Mouse (Mus musculus) small intestine, adult 2 months (tissue): ENCODE results near the gene Rerg. TPM values are rescaled to one million over a fixed set of nuclear protein-coding genes. Genes with fewer than 3 reads are reported as not detected.

Experiments
- H3K27ac ChIP-seq: fragments of 200-500 bp; 2 replicates; pipeline ENCODE4 v1.5.1; 2012; ENCODE audit warnings: low read depth, low read length, control low read depth, inconsistent platforms; ENCODE audit not compliant: insufficient read depth
- H3K27me3 ChIP-seq: fragments of 200-500 bp; 2 replicates; pipeline ENCODE4 v1.6.1; 2012; ENCODE audit warnings: mild to moderate bottlenecking, moderate library complexity, low read length, inconsistent platforms; ENCODE audit not compliant: control insufficient read depth, insufficient read depth
- H3K36me3 ChIP-seq: fragments of 200-500 bp; 2 replicates; pipeline ENCODE4 v1.6.1; 2012; ENCODE audit warnings: mild to moderate bottlenecking, low read length, control low read depth, inconsistent platforms; ENCODE audit not compliant: control insufficient read depth, insufficient read depth
- H3K4me1 ChIP-seq: fragments of 200-500 bp; 2 replicates; pipeline ENCODE4 v1.6.1; 2012; ENCODE audit warnings: low read length, inconsistent platforms, mixed read lengths; ENCODE audit not compliant: control insufficient read depth, insufficient read depth, insufficient read length
- H3K4me3 ChIP-seq: fragments of 200-500 bp; 2 replicates; pipeline ENCODE4 v1.5.1; 2012; ENCODE audit warnings: low read depth, mild to moderate bottlenecking, control low read depth, inconsistent platforms, low read length, moderate library complexity
- CTCF ChIP-seq: fragments of 200-500 bp; IDR thresholded peaks from 2 replicates; pipeline ENCODE4 v1.5.1; 2012; ENCODE audit warnings: low read depth, mild to moderate bottlenecking, control low read depth, inconsistent platforms, low read length, moderate library complexity, mixed read lengths; ENCODE audit not compliant: insufficient replicate concordance, insufficient read length; ENCODE audit errors: extremely low read depth
- POLR2A ChIP-seq: fragments of 200-500 bp; IDR thresholded peaks from 2 replicates; pipeline ENCODE4 v1.6.1; 2012; ENCODE audit warnings: low read depth, mild to moderate bottlenecking, control low read depth, inconsistent platforms, low read length, moderate library complexity
- WGBS: fragments of 180-500 bp; shearing (Covaris S2); methylation state at CpG from one replicate; pipeline ENCODE4 v1.1.7; 2018; 5-methylcytosine and 5-hydroxymethylcytosine counted together
- polyA plus RNA-seq: library from polyadenylated mRNA; depleted of rRNA; stranded (reverse); fragments of >200 nt; gene quantifications from 2 replicates; pipeline ENCODE4 v1.2.3, GENCODE M21; 2012

The Rerg gene
- polyA plus RNA-seq, 1 experiment = 3.4 TPM

GRCm38 (mm10) chr6:137142796-137143195 lies 27.5 kb downstream of the Rerg start:
- no peaks in the 10 kb centered on the region for H3K27me3 ChIP-seq
- no peak overlapping the region for H3K27ac ChIP-seq
- WGBS = 2% methylated on average over 11 of the region's 11 CpGs
- TF ChIP-seq POLR2A (no peak), CTCF (no peak)
- H3K4me1 ChIP-seq = no peaks in the 10 kb centered on the region
- H3K4me3 ChIP-seq = no peak overlapping the region
- H3K36me3 ChIP-seq = no peaks in the 10 kb centered on the region

DNA sequence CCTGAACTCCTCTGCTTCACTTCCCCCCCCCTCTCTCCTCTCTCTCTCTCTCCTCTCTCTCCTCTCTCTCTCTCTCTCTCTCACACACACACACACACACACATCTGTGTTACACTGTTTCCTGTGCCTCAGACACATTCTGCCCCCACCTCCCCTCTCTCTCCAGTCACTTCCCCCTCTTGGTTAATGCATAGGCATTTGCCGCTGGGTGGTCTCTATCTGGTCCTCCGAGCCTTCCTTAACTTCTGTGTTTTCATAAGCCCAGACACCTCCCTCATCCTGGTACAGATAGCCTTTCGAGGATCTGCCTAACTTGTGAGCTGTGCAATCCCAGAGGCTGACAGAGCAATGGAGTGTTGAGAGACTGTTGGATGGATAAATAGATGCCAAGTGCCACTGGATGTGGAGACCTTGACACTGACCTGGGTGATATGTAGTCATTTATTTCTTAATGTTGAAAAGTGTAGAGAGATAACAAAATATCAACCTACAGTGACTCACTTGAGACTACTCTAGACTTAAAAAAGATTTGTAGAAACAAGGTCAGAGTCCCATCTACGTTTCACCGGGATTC lies 29.0 kb downstream of the Rerg start:
- no peak overlapping the region for H3K4me3 ChIP-seq
- no peaks in the 10 kb centered on the region for H3K27me3 ChIP-seq
- no peaks in the 10 kb centered on the region for H3K36me3 ChIP-seq
- WGBS = 79% methylated on average over 5 of the region's 5 CpGs
- H3K4me1 ChIP-seq = no peaks in the 10 kb centered on the region; the same call in 1 of the 2 replicates
- no peak for TF ChIP-seq CTCF
- no peak for TF ChIP-seq POLR2A
- no peak overlapping the region for H3K27ac ChIP-seq

DNA sequence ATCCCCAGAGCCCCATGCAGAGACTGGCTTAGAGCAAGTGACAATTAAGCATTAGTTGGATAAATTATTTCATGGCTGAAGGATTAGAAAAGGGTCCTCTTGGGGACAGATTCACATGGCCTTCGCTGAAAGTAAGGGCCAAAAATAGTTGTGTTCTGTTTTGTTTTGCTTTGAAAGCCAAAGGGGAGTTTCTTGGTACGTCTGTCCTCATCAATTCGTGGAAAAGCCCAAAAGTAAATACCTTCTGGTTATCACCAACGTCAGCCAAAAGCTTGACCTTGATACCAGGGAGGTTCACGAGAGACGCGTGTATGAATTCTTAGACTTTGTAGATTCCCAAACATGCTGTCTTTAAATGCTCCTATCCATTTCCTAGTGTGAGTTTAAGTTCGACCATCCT lies 31.5 kb downstream of the Rerg start:
- H3K27ac ChIP-seq = no peak overlapping the region
- WGBS = 62% methylated on average over 8 of the region's 8 CpGs
- no peak overlapping the region for H3K4me3 ChIP-seq

DNA sequence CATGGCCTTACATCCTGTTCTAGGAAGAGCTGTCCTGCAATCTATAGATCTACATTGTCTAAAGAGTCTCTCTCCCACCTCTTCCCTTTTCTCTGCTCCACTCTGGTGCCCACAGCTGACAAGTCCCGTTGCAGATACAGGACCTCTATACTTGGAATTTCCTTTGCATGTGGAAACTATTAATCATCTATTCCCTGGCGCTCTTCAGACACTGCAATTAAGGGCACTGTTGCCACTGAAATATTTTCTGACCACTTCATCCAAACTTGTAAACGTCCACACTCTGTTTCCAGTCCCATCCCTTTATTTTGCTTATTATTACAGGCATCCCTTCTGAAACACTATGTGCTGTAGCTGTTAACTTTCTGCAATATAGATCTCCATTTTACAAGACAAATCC lies 31.9 kb downstream of the Rerg start:
- TF ChIP-seq POLR2A (no peak), CTCF (no peak)
- Histone ChIP-seq H3K27ac (no peak overlapping the region), H3K4me1 (peaks cover 5% of the 10 kb centered on the region; the same call in 1 of the 2 replicates), H3K4me3 (no peak overlapping the region), H3K36me3 (no peaks in the 10 kb centered on the region), H3K27me3 (no peaks in the 10 kb centered on the region)
- WGBS = 70% methylated on average over 3 of the region's 3 CpGs

More for the DNA sequence above, 31.5 kb downstream of the Rerg start:
- Histone ChIP-seq H3K36me3 (no peaks in the 10 kb centered on the region), H3K4me1 (peaks cover 5% of the 10 kb centered on the region; the same call in 1 of the 2 replicates), H3K27me3 (no peaks in the 10 kb centered on the region)
- TF ChIP-seq POLR2A = no peak
- no peak for TF ChIP-seq CTCF

DNA sequence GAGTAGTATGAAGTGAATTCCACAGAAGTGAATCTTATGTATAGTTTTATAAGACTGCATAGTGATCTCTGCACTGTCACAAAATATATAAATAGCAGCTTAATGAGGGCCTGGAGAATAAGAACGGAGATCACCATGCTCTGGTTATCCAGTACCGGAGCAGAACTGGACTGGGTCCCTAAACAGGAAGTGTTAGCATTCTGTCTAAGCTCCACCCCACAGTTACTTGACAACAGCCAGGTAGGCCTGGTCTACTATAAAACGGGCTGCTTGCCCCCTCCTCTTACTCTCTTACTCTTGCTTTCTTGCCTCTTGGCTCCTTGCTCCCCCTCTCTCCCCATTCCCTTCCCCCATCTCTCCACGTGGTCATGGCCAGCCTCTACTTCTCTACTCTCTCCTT lies 33.9 kb downstream of the Rerg start:
- Histone ChIP-seq H3K4me1 (peaks cover 9% of the 10 kb centered on the region; the same call in 1 of the 2 replicates), H3K36me3 (no peaks in the 10 kb centered on the region), H3K27ac (no peak overlapping the region), H3K27me3 (no peaks in the 10 kb centered on the region), H3K4me3 (no peak overlapping the region)
- WGBS = 58% methylated on average over 4 of the region's 4 CpGs
- TF ChIP-seq POLR2A (no peak), CTCF (no peak)

GRCm38 (mm10) chr6:137135506-137136391 lies 34.5 kb downstream of the Rerg start:
- Histone ChIP-seq H3K36me3 (no peaks in the 10 kb centered on the region), H3K4me1 (peaks cover 9% of the 10 kb centered on the region; the same call in 1 of the 2 replicates), H3K4me3 (no peak overlapping the region), H3K27ac (peak overlapping the region; percentile 29), H3K27me3 (no peaks in the 10 kb centered on the region)
- WGBS = 58% methylated on average over 20 of the region's 20 CpGs
- no peak for TF ChIP-seq POLR2A
- no peak for TF ChIP-seq CTCF

GRCm38 (mm10) chr6:137131794-137132193 lies 38.5 kb downstream of the Rerg start:
- peaks cover 9% of the 10 kb centered on the region; the same call in 1 of the 2 replicates for H3K4me1 ChIP-seq
- TF ChIP-seq CTCF = no peak
- no peak for TF ChIP-seq POLR2A
- no peak overlapping the region for H3K4me3 ChIP-seq
- no peaks in the 10 kb centered on the region for H3K36me3 ChIP-seq
- no peak overlapping the region for H3K27ac ChIP-seq
- 64% methylated on average over 1 of the region's 1 CpGs for WGBS
- H3K27me3 ChIP-seq = no peaks in the 10 kb centered on the region
